Mouse (Mus musculus) CH12.LX (cell line): ENCODE measurements around the gene Ror2.

Experiments used
- BHLHE40 ChIP-seq: IDR thresholded peaks from 2 replicates; pipeline ENCODE4 v1.6.1; 2011; ENCODE audit warnings: mild to moderate bottlenecking, low read depth, low read length, improper control_type of control experiment
- IRF4 ChIP-seq: IDR thresholded peaks from 2 replicates; pipeline ENCODE4 v1.6.1; 2014; ENCODE audit warnings: low read depth, mild to moderate bottlenecking, inconsistent platforms, low read length, improper control_type of control experiment
- KAT2A ChIP-seq: IDR thresholded peaks from 2 replicates; pipeline ENCODE4 v1.6.1; 2012; ENCODE audit warnings: low read length, improper control_type of control experiment, inconsistent platforms; ENCODE audit not compliant: insufficient replicate concordance
- POLR2A ChIP-seq: IDR thresholded peaks from 2 replicates; pipeline ENCODE4 v1.6.1; 2011; ENCODE audit warnings: low read depth, mild to moderate bottlenecking, improper control_type of control experiment, low read length
- USF1 ChIP-seq: IDR thresholded peaks from 2 replicates; pipeline ENCODE4 v1.6.1; 2014; ENCODE audit warnings: low read depth, mild to moderate bottlenecking, inconsistent platforms, low read length, improper control_type of control experiment

GRCm38 (mm10) chr13:53067949-53068348, 218.0 kb downstream of the Ror2 start:
- TF ChIP-seq POLR2A (no peak), KAT2A (no peak), IRF4 (no peak), USF1 (no peak), BHLHE40 (no peak)
